Mouse (Mus musculus): ENCODE measurements around the gene Evc. TPM values are rescaled to one million over a fixed set of nuclear protein-coding genes. Genes with fewer than 3 reads are reported as not detected.

Evc gene
- total and polyA plus RNA-seq, 3 experiments, result 0.17 to 0.91 (median 0.73) TPM

- H3K79me2 ChIP-seq (replicated peaks; ENCODE audit: control insufficient read depth, extremely low read depth, insufficient read depth, poor library complexity, severe bottlenecking), result no peaks in the 10 kb centered on the region
- TF ChIP-seq JUND (conservative IDR thresholded peaks at IDR 0.05; ENCODE audit: low read depth, low read length), result no peak
- no peak for TF ChIP-seq CTCF (conservative IDR thresholded peaks at IDR 0.05 in 1 of 2, IDR thresholded peaks at IDR 0.05 in 1 of 2; ENCODE audit: low read depth in 2 of 2, low read length in 2 of 2)
- TF ChIP-seq ZNF384 (IDR thresholded peaks at IDR 0.05; ENCODE audit: low read depth, low read length), result no peak
- TF ChIP-seq ETS1 (conservative IDR thresholded peaks at IDR 0.05; ENCODE audit: low read depth, low read length), result no peak
- TF ChIP-seq USF2 (conservative IDR thresholded peaks at IDR 0.05; ENCODE audit: low read depth, low read length), result no peak
- no peak for TF ChIP-seq MAFK (IDR thresholded peaks at IDR 0.05; ENCODE audit: insufficient replicate concordance, low read length)
- TF ChIP-seq MYC (IDR thresholded peaks at IDR 0.05; ENCODE audit: low read depth, low read length), result no peak
- no peak for TF ChIP-seq TBP (conservative IDR thresholded peaks at IDR 0.05; ENCODE audit: low read depth, low read length)
- no peak for TF ChIP-seq SIN3A (IDR thresholded peaks at IDR 0.05; ENCODE audit: low read length)
- TF ChIP-seq E2F4 (IDR thresholded peaks at IDR 0.05; ENCODE audit: insufficient replicate concordance, low read depth, low read length), result no peak
- TF ChIP-seq POLR2A (IDR thresholded peaks at IDR 0.05; ENCODE audit: low read depth, low read length), result no peak
- no peak for TF ChIP-seq MXI1 (IDR thresholded peaks at IDR 0.05; ENCODE audit: low read depth, low read length)
- TF ChIP-seq ZKSCAN1 (IDR thresholded peaks at IDR 0.05; ENCODE audit: borderline replicate concordance, low read depth, low read length), result no peak
- TF ChIP-seq BHLHE40 (IDR thresholded peaks at IDR 0.05; ENCODE audit: low read depth, low read length), result no peak
- TF ChIP-seq ZC3H11A (IDR thresholded peaks at IDR 0.05; ENCODE audit: low read depth, low read length), result no peak
- no peak for TF ChIP-seq SMC3 (IDR thresholded peaks at IDR 0.05; ENCODE audit: low read depth, low read length)
- no peak for TF ChIP-seq CHD2 (IDR thresholded peaks at IDR 0.05; ENCODE audit: low read length)
- no peak overlapping the region for H3K4me2 ChIP-seq (ENCODE audit: insufficient read depth, low read depth, poor library complexity, severe bottlenecking)
- H3K9ac ChIP-seq (ENCODE audit: insufficient read depth, low read depth), result no peak overlapping the region
- no peak overlapping the region for H3K27ac ChIP-seq (ENCODE audit: insufficient read depth, low read depth)
- no peaks in the 10 kb centered on the region for H3K9me3 ChIP-seq (replicated peaks; ENCODE audit: low read length)
- in situ Hi-C loops (cut with MboI; ENCODE audit: low pct_ligation_motif_present, low pct_unique_long_range_greater_than_20kb, low sequenced_read_pairs) (no loop called here), dilution Hi-C loops (cut with MboI; ENCODE audit: extremely low pct_ligation_motif_present, extremely low pct_unique_long_range_greater_than_20kb, low sequenced_read_pairs) (no loop called here)
- peaks cover 5 to 15% of the 10 kb centered on the region in 2 experiments; a peak in 3 of 4 replicates for H3K4me1 ChIP-seq (ENCODE audit: control insufficient read depth in 1 of 2, insufficient read depth in 2 of 2)
- H3K4me3 ChIP-seq (replicated peaks in 1 of 3; ENCODE audit: low read depth in 2 of 3, low read length in 2 of 3, poor library complexity in 1 of 3), result no peak overlapping the region
- no peaks in the 10 kb centered on the region for H3K27me3 ChIP-seq (replicated peaks)
- peaks cover 0 to 36% of the 10 kb centered on the region in 2 experiments for H3K36me3 ChIP-seq (replicated peaks in 1 of 2; ENCODE audit: control insufficient read depth in 1 of 2, insufficient read depth in 1 of 2, low read length in 1 of 2)
- no peak for DNase-seq (ENCODE audit: extremely low read depth)
Measured at GRCm38 (mm10) chr5:37263816-37264215, 72.9 kb downstream of the Evc start.

GRCm38 (mm10) chr5:37261734-37262133 lies 75.0 kb downstream of the Evc start:
- no peak for DNase-seq (ENCODE audit: extremely low read depth)

More at GRCm38 (mm10) chr5:37261734-37262133, 75.0 kb downstream of the Evc start:
- TF ChIP-seq IRF4 (IDR thresholded peaks at IDR 0.05; ENCODE audit: low read depth, low read length) (no peak), JUND (conservative IDR thresholded peaks at IDR 0.05; ENCODE audit: low read depth, low read length) (no peak), CHD2 (IDR thresholded peaks at IDR 0.05; ENCODE audit: low read length) (no peak), ZNF384 (IDR thresholded peaks at IDR 0.05; ENCODE audit: low read depth, low read length) (no peak), MAZ (IDR thresholded peaks at IDR 0.05; ENCODE audit: low read depth, low read length) (no peak), ZMIZ1 (IDR thresholded peaks at IDR 0.05; ENCODE audit: low read depth, low read length) (no peak), PAX5 (IDR thresholded peaks at IDR 0.05; ENCODE audit: low read length) (no peak), MEF2A (IDR thresholded peaks at IDR 0.05; ENCODE audit: borderline replicate concordance, low read depth, low read length) (no peak), BHLHE40 (IDR thresholded peaks at IDR 0.05; ENCODE audit: low read depth, low read length) (no peak), MAX (IDR thresholded peaks at IDR 0.05; ENCODE audit: low read length) (no peak), ZKSCAN1 (IDR thresholded peaks at IDR 0.05; ENCODE audit: borderline replicate concordance, low read depth, low read length) (no peak), ETS1 (conservative IDR thresholded peaks at IDR 0.05; ENCODE audit: low read depth, low read length) (no peak)
- no peaks in the 10 kb centered on the region for H3K27me3 ChIP-seq (replicated peaks)
- H3K9me3 ChIP-seq (replicated peaks; ENCODE audit: low read length), result no peaks in the 10 kb centered on the region
- no peaks in the 10 kb centered on the region for H3K79me2 ChIP-seq (replicated peaks; ENCODE audit: control insufficient read depth, extremely low read depth, insufficient read depth, poor library complexity, severe bottlenecking)
- no peak overlapping the region for H3K4me2 ChIP-seq (ENCODE audit: insufficient read depth, low read depth, poor library complexity, severe bottlenecking)
- peaks cover 5 to 36% of the 10 kb centered on the region in 2 experiments; a peak in 3 of 4 replicates for H3K4me1 ChIP-seq (ENCODE audit: control insufficient read depth in 1 of 2, insufficient read depth in 2 of 2)
- H3K9ac ChIP-seq (ENCODE audit: insufficient read depth, low read depth), result no peak overlapping the region
- in situ Hi-C loops (cut with MboI; ENCODE audit: low pct_ligation_motif_present, low pct_unique_long_range_greater_than_20kb, low sequenced_read_pairs) (no loop called here), dilution Hi-C loops (cut with MboI; ENCODE audit: extremely low pct_ligation_motif_present, extremely low pct_unique_long_range_greater_than_20kb, low sequenced_read_pairs) (no loop called here)
- H3K4me3 ChIP-seq (replicated peaks in 1 of 3; ENCODE audit: low read depth in 2 of 3, low read length in 2 of 3, poor library complexity in 1 of 3), result no peak overlapping the region
- H3K27ac ChIP-seq (ENCODE audit: insufficient read depth, low read depth), result no peak overlapping the region
- peaks cover 0 to 19% of the 10 kb centered on the region in 2 experiments for H3K36me3 ChIP-seq (replicated peaks in 1 of 2; ENCODE audit: control insufficient read depth in 1 of 2, insufficient read depth in 1 of 2, low read length in 1 of 2)
